Mouse (Mus musculus): Measurements from ENCODE around the gene Gpnmb.
A peak's percentile ranks its signal among the peaks of the same experiment; 100 is the strongest.

Gpnmb gene

DNA sequence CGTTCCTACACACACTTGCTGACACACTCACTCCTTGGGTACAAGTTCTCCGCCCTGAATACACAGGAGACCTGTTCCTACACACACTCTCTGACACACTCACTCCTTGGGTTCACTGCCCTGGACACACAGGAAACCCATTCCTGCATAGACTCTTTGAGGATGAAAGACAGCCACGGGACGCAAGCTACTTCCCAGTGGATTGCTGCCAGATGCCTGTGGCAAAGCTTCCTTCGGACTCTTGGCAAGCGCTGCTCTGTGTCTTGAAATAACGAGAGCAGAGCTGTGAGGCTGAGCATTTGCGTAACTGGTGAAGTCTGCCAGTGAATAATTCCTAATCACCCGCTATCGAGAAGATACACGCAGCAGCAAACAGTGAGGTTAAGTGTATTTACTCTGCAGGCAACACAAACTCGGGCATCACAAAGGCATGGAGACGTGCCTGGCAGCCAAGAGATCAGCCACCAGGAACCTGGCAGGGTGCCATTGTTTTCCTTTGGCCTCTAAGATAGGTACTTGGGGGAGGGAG is 60.7 kb downstream of the Gpnmb start:
- peak; percentile 54 to 76 for DNase-seq (ENCODE audit: low spot score in 2 of 2)

GRCm38 (mm10) chr6:49097596-49098110 is 61.3 kb downstream of the Gpnmb start:
- no peak for DNase-seq (ENCODE audit: low spot score in 2 of 2)

DNA sequence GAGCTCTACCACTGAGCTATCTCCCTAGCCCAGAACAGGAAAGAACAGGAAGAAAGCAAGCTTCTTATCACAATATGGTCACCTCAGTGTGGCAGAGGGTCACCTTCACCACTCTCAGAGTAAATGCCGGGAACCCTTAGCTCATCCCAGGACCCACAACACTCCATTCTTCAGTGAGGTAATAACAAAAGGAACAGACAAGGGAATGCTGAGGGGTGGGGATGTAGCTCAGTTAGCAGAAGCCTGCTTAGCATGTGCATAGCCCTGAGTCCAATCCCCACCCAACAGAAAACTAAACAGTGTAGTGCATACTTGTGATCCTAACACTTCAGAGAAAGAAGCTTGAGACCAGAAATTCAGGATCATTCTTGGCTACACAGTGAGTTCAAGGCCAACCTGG is 62.7 kb downstream of the Gpnmb start:
- no peak for DNase-seq (ENCODE audit: low spot score in 2 of 2)

GRCm38 (mm10) chr6:49106746-49107500 is 70.6 kb downstream of the Gpnmb start:
- DNase-seq (ENCODE audit: low spot score in 2 of 2), result no peak

DNA sequence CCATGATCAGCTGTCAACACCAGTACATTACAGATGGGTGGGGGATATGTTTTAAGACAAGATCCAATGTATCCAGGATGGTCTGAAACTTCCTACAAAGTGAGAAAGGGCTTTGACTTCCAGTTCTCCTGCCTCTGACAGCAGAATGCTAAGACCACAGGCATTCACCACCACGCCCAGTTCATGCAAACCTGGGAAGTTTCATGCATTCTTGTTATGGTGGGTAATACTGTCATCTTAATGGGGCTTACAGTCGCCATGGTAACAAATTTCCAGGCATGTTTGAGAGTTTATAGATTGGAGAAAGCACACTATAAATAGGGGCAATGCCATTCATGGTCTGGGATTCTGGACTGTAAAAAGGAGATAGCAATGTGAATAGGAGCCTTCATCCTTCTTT is 72.8 kb downstream of the Gpnmb start:
- no peak for DNase-seq (ENCODE audit: low spot score in 2 of 2)

DNA sequence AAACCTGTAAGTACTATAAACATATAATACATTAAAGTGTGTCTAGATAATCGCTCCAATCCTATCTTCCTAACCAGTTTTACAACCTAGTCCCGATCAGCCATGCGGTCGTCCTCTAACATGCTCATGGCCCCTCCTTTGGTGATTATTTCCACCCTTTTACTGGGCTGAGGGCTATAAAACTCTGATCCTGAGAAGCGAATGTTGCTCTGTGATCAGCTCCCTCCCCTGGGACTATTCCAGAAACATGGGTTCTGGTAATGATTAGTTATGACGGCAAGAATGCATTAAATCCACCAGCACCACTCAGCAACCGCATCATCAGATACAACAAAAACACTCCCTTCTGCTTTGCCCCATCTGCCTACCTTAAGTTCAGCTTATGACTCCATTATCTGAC is 77.5 kb downstream of the Gpnmb start:
- no peak for DNase-seq (ENCODE audit: low spot score in 2 of 2)

- DNase-seq (ENCODE audit: low spot score in 2 of 2), result no peak
Observed at GRCm38 (mm10) chr6:49114457-49114856, 78.1 kb downstream of the Gpnmb start.

DNA sequence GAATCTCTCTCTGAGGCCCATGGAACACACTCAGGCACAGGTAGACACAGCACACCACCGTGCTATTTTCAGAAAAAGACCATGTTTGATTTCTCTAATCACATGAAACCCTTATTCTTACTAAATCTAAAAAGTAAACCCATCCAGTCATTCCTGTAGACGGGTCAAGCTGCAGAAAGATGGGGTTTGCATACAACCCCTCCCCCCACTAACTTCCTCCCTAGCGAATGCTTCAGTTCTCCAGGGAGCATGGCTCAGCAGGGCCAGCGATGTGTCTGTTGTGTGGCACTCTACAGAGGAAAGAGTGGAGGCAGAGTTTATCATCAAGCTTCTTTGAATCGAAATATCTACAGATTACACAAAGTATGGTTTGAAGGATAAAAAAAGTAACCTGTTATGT is 79.2 kb downstream of the Gpnmb start:
- no peak for DNase-seq (ENCODE audit: low spot score in 2 of 2)

GRCm38 (mm10) chr6:49116241-49116640 is 79.9 kb downstream of the Gpnmb start:
- DNase-seq (ENCODE audit: low spot score in 2 of 2), result no peak

DNA sequence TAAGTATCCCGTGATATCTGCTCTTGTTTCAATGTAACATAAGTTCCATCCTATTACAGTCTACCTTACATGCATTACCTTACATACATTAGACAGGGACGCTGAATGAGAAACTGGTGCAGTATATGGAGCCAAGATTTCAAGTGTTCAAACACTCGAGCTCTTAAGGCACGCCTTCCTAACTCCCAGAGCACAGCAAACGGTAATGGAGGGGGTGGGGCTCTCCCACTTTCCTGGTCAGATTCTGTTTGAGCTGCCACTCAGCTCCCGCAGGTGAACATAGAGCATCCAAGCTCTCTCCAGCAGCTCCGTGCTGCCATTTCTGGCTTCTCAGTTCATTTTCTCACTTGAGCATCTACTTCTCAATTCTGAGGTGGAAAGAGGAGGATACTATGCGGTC is 82.1 kb downstream of the Gpnmb start:
- no peak for DNase-seq (ENCODE audit: low spot score in 2 of 2)

GRCm38 (mm10) chr6:49119462-49120135 is 83.3 kb downstream of the Gpnmb start:
- DNase-seq (ENCODE audit: low spot score in 2 of 2), result no peak

GRCm38 (mm10) chr6:49120370-49120769 is 84.0 kb downstream of the Gpnmb start:
- DNase-seq (ENCODE audit: low spot score in 2 of 2), result no peak

Data from spleen, postnatal 10 days (tissue).